Mouse (Mus musculus) forebrain, postnatal 0 days (tissue): Measurements from ENCODE around the gene Inafm1. TPM values are rescaled to one million over a fixed set of nuclear protein-coding genes. Genes with fewer than 3 reads are reported as not detected.
A peak's percentile ranks its signal among the peaks of the same experiment; 100 is the strongest.

ENCODE experiments used
- ATAC-seq: fragments of 200-750 bp; cut with Nextera tagmentation; 2 replicates; pipeline ENCODE4 v1.8.0; 2017; ENCODE audit warnings: mild to moderate bottlenecking, moderate library complexity
- DNase-seq: peaks from one replicate; pipeline ENCODE4 v3.0.0-alpha.2; 2015
- H3K27ac ChIP-seq: fragments of 300-500 bp; sonication (generic); 2 replicates; pipeline ENCODE4 v1.5.1; 2014; ENCODE audit warnings: low read depth, mild to moderate bottlenecking, antibody characterized with exemption, low read length, moderate library complexity, mixed read lengths
- H3K27me3 ChIP-seq: fragments of 300-500 bp; sonication (generic); 2 replicates; pipeline ENCODE4 v1.6.1; 2014; ENCODE audit warnings: mild to moderate bottlenecking, low read length, mixed read lengths; ENCODE audit not compliant: insufficient read depth
- H3K36me3 ChIP-seq: fragments of 300-500 bp; sonication (generic); 2 replicates; pipeline ENCODE4 v1.6.1; 2014; ENCODE audit warnings: mild to moderate bottlenecking, moderate library complexity; ENCODE audit not compliant: insufficient read depth
- H3K4me1 ChIP-seq: fragments of 300-500 bp; sonication (generic); 2 replicates; pipeline ENCODE4 v1.6.1; 2014; ENCODE audit warnings: antibody characterized with exemption; ENCODE audit not compliant: insufficient read depth
- H3K4me2 ChIP-seq: fragments of 300-500 bp; sonication (generic); 2 replicates; pipeline ENCODE4 v1.6.1; 2014; ENCODE audit warnings: low read depth, mild to moderate bottlenecking, moderate library complexity
- H3K4me3 ChIP-seq: fragments of 300-500 bp; sonication (generic); 2 replicates; pipeline ENCODE4 v1.5.1; 2014; ENCODE audit warnings: low read depth, low read length, mixed read lengths
- H3K9ac ChIP-seq: fragments of 300-500 bp; sonication (generic); 2 replicates; pipeline ENCODE4 v1.6.1; 2014; ENCODE audit warnings: mild to moderate bottlenecking
- H3K9me3 ChIP-seq: fragments of 300-500 bp; sonication (generic); 2 replicates; pipeline ENCODE4 v1.6.1; 2016; ENCODE audit warnings: low read length
- CTCF ChIP-seq: sonication (generic); IDR thresholded peaks from 2 replicates; pipeline ENCODE4 v1.5.1; 2016; ENCODE audit warnings: antibody characterized with exemption, control low read depth, low read depth
- WGBS: fragments of 180-500 bp; shearing (Covaris S2); extraction: QIAGEN DNeasy Blood & Tissue Kit; methylation state at CpG from one replicate; pipeline ENCODE4 v1.1.7; 2014; 5-methylcytosine and 5-hydroxymethylcytosine counted together
- polyA plus RNA-seq: library from polyadenylated mRNA; unstranded; fragments of >200 nt; fragmentation: Nextera tagmentation; extraction: Ambion mirVana; gene quantifications from 2 replicates; pipeline ENCODE4 v1.2.1, GENCODE M21; 2015
- total RNA-seq: library from RNA; depleted of rRNA; stranded (reverse); fragments of >200 nt; gene quantifications from 2 replicates; pipeline ENCODE4 v1.2.3, GENCODE M21; 2014

Gene Inafm1
- total and polyA plus RNA-seq, 2 experiments from 2014 or later = 43.2 to 68.4 TPM

GRCm38 (mm10) chr7:16287016-16287415 is 13.6 kb upstream of the Inafm1 start:
- DNase-seq (no peak), ATAC-seq (no peak)
- Histone ChIP-seq H3K4me3 (peak overlapping the region; percentile 59), H3K4me1 (peaks cover 3% of the 10 kb centered on the region), H3K36me3 (peaks cover 14% of the 10 kb centered on the region), H3K27me3 (no peaks in the 10 kb centered on the region), H3K9me3 (no peaks in the 10 kb centered on the region), H3K4me2 (peak overlapping the region; percentile 51), H3K27ac (peak overlapping the region; percentile 90), H3K9ac (peak overlapping the region; percentile 62)
- TF ChIP-seq CTCF = no peak
- WGBS = 94% methylated on average over 2 of the region's 2 CpGs

GRCm38 (mm10) chr7:16286026-16286961 is 12.9 kb upstream of the Inafm1 start, which contains the start of gene Ccdc9:
TSS of gene Ccdc9 (minus strand) at chr7:16286795.
- peak within 1 kb of the TSS; percentile 59 for H3K4me3 ChIP-seq
- TF ChIP-seq CTCF = no peak
- no peaks in the 10 kb centered on the region for H3K9me3 ChIP-seq
- peak within 1 kb of the TSS; percentile 51 for H3K4me2 ChIP-seq
- H3K27ac ChIP-seq = peak within 1 kb of the TSS; percentile 90
- ATAC-seq (peak; percentile 95), DNase-seq (peak; percentile 98)
- WGBS = under 1% methylated on average over 69 of the region's 70 CpGs
- H3K9ac ChIP-seq = peak within 1 kb of the TSS; percentile 62
- no peaks in the 10 kb centered on the region for H3K27me3 ChIP-seq
- peaks cover 21% of the 10 kb centered on the region for H3K36me3 ChIP-seq
- H3K4me1 ChIP-seq = peaks cover 3% of the 10 kb centered on the region

GRCm38 (mm10) chr7:16285450-16286025 is 12.1 kb upstream of the Inafm1 start:
- peaks cover 29% of the 10 kb centered on the region for H3K36me3 ChIP-seq
- no peak overlapping the region for H3K9ac ChIP-seq
- no peak for TF ChIP-seq CTCF
- peak overlapping the region; percentile 51 for H3K4me2 ChIP-seq
- 0 out of 2 replicates have a peak overlapping the region, but pooled peaks have one; percentile 35 for H3K27ac ChIP-seq
- DNase-seq = no peak
- H3K27me3 ChIP-seq = no peaks in the 10 kb centered on the region
- H3K9me3 ChIP-seq = no peaks in the 10 kb centered on the region
- H3K4me1 ChIP-seq = peaks cover 3% of the 10 kb centered on the region
- 5% methylated on average over 14 of the region's 14 CpGs for WGBS
- ATAC-seq = peak; percentile 5; the same call in 1 of the 2 replicates
- H3K4me3 ChIP-seq = peak overlapping the region; percentile 59

GRCm38 (mm10) chr7:16284904-16285303 is 11.5 kb upstream of the Inafm1 start:
- peak overlapping the region; percentile 51 for H3K4me2 ChIP-seq
- no peaks in the 10 kb centered on the region for H3K27me3 ChIP-seq
- no peak overlapping the region for H3K9ac ChIP-seq
- WGBS = 78% methylated on average over 9 of the region's 9 CpGs
- no peak for TF ChIP-seq CTCF
- H3K9me3 ChIP-seq = no peaks in the 10 kb centered on the region
- DNase-seq = no peak
- H3K27ac ChIP-seq = no peak overlapping the region
- peaks cover 35% of the 10 kb centered on the region for H3K36me3 ChIP-seq
- H3K4me3 ChIP-seq = no peak overlapping the region
- ATAC-seq = no peak
- peaks cover 3% of the 10 kb centered on the region for H3K4me1 ChIP-seq

GRCm38 (mm10) chr7:16284001-16284400 is 10.6 kb upstream of the Inafm1 start:
- Histone ChIP-seq H3K36me3 (peaks cover 37% of the 10 kb centered on the region), H3K9me3 (no peaks in the 10 kb centered on the region), H3K4me3 (no peak overlapping the region), H3K4me1 (peaks cover 3% of the 10 kb centered on the region), H3K9ac (no peak overlapping the region), H3K27me3 (no peaks in the 10 kb centered on the region), H3K27ac (no peak overlapping the region), H3K4me2 (no peak overlapping the region)
- ATAC-seq (no peak), DNase-seq (no peak)
- 94% methylated on average over 8 of the region's 8 CpGs for WGBS
- no peak for TF ChIP-seq CTCF

GRCm38 (mm10) chr7:16282334-16282733 is 8.9 kb upstream of the Inafm1 start:
- ATAC-seq (no peak), DNase-seq (no peak)
- H3K9ac ChIP-seq = no peak overlapping the region
- TF ChIP-seq CTCF = no peak
- H3K27me3 ChIP-seq = no peaks in the 10 kb centered on the region
- H3K4me1 ChIP-seq = peaks cover 3% of the 10 kb centered on the region
- H3K27ac ChIP-seq = no peak overlapping the region
- H3K4me3 ChIP-seq = no peak overlapping the region
- 93% methylated on average over 13 of the region's 13 CpGs for WGBS
- no peaks in the 10 kb centered on the region for H3K9me3 ChIP-seq
- H3K4me2 ChIP-seq = no peak overlapping the region
- peaks cover 52% of the 10 kb centered on the region for H3K36me3 ChIP-seq

- WGBS = 92% methylated on average over 11 of the region's 11 CpGs
- Histone ChIP-seq H3K9me3 (no peaks in the 10 kb centered on the region), H3K4me3 (no peak overlapping the region), H3K9ac (no peak overlapping the region), H3K4me2 (no peak overlapping the region), H3K27me3 (no peaks in the 10 kb centered on the region), H3K4me1 (peaks cover 2% of the 10 kb centered on the region), H3K27ac (no peak overlapping the region), H3K36me3 (peaks cover 66% of the 10 kb centered on the region)
- DNase-seq (no peak), ATAC-seq (no peak)
- no peak for TF ChIP-seq CTCF
Observed at GRCm38 (mm10) chr7:16280721-16281120, 7.3 kb upstream of the Inafm1 start.
